Mouse (Mus musculus): ENCODE results near the gene Akt1s1.

- TF ChIP-seq CTCF (IDR thresholded peaks at IDR 0.05) = no peak
- no peak for TF ChIP-seq EP300 (IDR thresholded peaks at IDR 0.05)
These were observed 9.2 kb upstream of the Akt1s1 start for GRCm38 (mm10) chr7:44839491-44840191.

All from lung, postnatal 0 days (tissue).